Mouse (Mus musculus) megakaryocyte, embryonic 14.5 days (primary cell): ENCODE results near the gene Gm48552. TPM values are rescaled to one million over a fixed set of nuclear protein-coding genes. Genes with fewer than 3 reads are reported as not detected.

Source experiments
- H3K27me3 ChIP-seq: replicated peaks from 2 replicates; pipeline ENCODE3; 2012; ENCODE audit warnings: inconsistent platforms
- H3K36me3 ChIP-seq: replicated peaks from 2 replicates; pipeline ENCODE3; 2012; ENCODE audit warnings: low read length, inconsistent platforms, mixed read lengths
- H3K4me1 ChIP-seq: 2 replicates; pipeline ENCODE4 v1.6.1; 2012; ENCODE audit warnings: inconsistent platforms
- H3K4me3 ChIP-seq: replicated peaks from 2 replicates; pipeline ENCODE3; 2012; ENCODE audit warnings: moderate library complexity, mild to moderate bottlenecking, inconsistent platforms
- H3K9me3 ChIP-seq: 2 replicates; pipeline ENCODE4 v1.6.1; 2012; ENCODE audit warnings: inconsistent platforms
- FLI1 ChIP-seq: IDR thresholded peaks from 2 replicates; pipeline ENCODE4 v1.6.1; 2012; ENCODE audit warnings: low read length, inconsistent platforms, mixed read lengths
- GATA1 ChIP-seq: IDR thresholded peaks from 3 replicates; pipeline ENCODE4 v1.6.1; 2012; ENCODE audit warnings: mixed read lengths, low read length, inconsistent platforms, borderline replicate concordance
- polyA plus RNA-seq: library from polyadenylated mRNA; stranded (reverse); fragments of >175 nt; gene quantifications from 2 replicates; pipeline ENCODE4 v1.2.3, GENCODE M21; 2012; ENCODE audit warnings: low replicate concordance; ENCODE audit not compliant: insufficient read depth

Gm48552 gene
- polyA plus RNA-seq, 1 experiment: 8.4 TPM

DNA sequence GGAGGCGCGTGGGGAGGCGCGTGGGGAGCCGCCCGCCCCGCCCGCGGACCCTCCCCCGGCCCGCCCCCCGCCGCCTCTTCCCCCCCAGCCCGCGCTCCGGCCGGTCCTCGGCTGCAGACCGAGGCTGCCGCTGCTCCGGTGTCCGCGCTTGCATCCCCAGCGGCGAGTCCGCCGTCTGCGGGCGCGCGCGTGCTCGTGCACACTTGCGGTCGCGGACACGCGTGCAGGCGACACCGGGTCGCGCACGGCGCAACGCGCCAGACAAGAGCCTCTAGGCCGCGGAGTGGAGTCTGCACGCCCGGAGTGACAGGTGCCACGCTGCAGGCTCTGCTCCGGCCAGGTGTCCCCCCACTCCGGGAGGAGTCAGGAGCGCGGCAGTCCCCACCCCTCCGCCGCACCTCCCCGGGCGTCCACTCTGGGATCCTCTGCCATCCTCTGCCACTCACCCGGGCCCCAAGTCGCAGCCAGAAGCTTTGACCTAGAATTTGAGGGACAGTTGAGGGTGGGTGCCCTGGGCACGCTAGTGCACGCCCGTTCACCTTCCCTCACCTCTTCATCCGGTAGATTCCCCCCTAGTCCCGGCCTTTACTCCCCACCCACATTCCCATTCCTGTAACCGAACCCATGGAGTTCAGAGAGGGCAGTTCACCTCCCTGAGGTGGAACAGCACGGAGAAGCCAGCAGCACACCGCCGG lies 42.2 kb downstream of the Gm48552 start:
- peaks cover 85% of the 10 kb centered on the region for H3K4me1 ChIP-seq
- no peak for TF ChIP-seq GATA1
- no peak for TF ChIP-seq FLI1
- no peaks in the 10 kb centered on the region for H3K36me3 ChIP-seq
- peak overlapping the region; percentile 94 for H3K4me3 ChIP-seq
- peaks cover 3% of the 10 kb centered on the region for H3K27me3 ChIP-seq
- H3K9me3 ChIP-seq: no peaks in the 10 kb centered on the region

DNA sequence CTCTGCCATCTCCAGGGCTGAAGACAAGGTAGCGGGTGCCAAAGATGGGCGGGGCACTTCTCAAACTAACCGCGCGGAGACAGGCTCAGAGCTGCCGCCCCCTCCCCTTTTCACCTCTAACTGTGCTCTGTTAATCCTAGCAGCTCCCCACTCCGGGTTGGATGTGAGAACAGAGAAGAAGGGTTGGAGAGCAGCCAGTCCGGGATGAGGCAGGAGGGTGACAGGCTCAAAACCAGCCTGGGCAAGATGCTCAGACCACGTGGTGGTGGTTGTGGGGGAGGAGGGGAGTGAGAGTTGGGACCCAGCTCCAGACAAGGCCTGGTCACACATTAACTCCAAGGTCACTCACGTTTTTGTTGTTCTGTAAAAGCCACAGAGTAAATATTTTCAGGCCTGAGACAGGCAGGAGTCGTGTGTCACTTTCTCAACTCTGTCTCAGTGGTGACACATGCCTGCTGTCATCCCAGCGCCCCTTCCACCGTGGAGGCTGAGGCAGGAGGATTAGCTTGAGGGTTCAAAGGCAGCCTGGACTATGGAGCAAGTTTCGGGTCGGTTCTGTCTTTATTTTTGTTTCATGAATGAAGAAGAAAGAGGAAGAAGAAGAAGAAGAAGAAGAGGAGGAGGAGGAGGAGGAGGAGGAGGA lies 42.8 kb downstream of the Gm48552 start:
- Histone ChIP-seq H3K36me3 (no peaks in the 10 kb centered on the region), H3K4me1 (peaks cover 79% of the 10 kb centered on the region), H3K4me3 (peak overlapping the region; percentile 94), H3K9me3 (no peaks in the 10 kb centered on the region), H3K27me3 (peaks cover 3% of the 10 kb centered on the region)
- no peak for TF ChIP-seq FLI1
- no peak for TF ChIP-seq GATA1

DNA sequence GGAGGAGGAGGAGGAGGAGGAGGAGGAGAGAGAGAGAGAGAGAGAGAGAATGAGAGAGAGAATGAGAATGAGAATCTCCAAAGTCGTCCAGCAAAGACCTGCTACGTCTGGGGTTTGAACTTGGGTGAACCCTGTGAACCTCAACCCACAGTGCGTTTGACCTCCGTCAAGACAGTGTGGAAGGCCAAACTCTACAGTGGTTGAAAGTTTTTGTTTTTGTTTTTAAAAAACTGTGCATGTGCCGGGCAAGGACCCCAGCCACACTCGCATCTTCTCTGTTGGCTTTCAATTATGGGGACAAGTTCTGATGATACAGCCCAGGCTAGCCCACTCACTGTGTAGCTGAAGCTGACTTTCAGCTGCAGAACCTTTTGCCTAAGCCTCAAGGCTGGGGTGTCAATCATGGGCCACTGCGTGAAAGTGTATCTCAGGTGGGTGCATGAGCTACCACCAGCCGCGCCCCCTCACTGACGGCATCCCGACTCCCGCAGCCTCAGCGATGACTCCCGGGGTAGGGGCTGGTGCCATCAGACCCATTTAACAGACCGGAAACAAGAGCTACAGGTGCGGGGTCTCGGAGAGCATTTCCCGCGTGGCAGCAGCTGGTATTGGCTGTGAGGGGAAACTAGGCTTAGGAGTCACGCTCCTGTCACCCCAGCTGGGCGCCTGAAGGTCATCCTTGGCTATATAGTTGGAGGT lies 43.5 kb downstream of the Gm48552 start:
- Histone ChIP-seq H3K4me1 (peaks cover 72% of the 10 kb centered on the region), H3K27me3 (peaks cover 2% of the 10 kb centered on the region)
- TF ChIP-seq FLI1: no peak
- no peak for TF ChIP-seq GATA1

DNA sequence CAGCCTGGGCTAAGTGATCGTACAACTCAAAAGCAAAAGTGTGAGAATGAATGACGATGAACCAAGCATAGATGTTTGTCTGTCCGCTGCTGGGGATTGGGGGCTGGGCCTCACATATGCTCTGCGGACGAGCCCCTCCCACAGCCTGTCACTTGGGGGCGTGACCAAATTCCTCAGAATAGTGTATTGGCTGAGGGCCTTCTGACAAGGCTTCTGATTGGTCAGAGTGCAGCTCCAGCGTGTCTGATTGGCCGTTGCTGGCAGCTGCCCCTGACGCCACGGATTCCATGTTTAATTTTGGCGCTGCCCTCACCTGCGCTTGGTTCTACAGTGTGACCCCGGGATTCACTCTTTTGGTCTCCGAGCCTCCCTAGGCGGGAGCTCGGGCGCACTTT lies 44.1 kb downstream of the Gm48552 start:
- Histone ChIP-seq H3K36me3 (no peaks in the 10 kb centered on the region), H3K4me1 (peaks cover 68% of the 10 kb centered on the region), H3K4me3 (peak overlapping the region; percentile 88), H3K9me3 (no peaks in the 10 kb centered on the region), H3K27me3 (no peaks in the 10 kb centered on the region)
- no peak for TF ChIP-seq FLI1
- TF ChIP-seq GATA1: no peak

More for the DNA sequence above, 43.5 kb downstream of the Gm48552 start:
- Histone ChIP-seq H3K9me3 (no peaks in the 10 kb centered on the region), H3K4me3 (peak overlapping the region; percentile 88), H3K36me3 (no peaks in the 10 kb centered on the region)

DNA sequence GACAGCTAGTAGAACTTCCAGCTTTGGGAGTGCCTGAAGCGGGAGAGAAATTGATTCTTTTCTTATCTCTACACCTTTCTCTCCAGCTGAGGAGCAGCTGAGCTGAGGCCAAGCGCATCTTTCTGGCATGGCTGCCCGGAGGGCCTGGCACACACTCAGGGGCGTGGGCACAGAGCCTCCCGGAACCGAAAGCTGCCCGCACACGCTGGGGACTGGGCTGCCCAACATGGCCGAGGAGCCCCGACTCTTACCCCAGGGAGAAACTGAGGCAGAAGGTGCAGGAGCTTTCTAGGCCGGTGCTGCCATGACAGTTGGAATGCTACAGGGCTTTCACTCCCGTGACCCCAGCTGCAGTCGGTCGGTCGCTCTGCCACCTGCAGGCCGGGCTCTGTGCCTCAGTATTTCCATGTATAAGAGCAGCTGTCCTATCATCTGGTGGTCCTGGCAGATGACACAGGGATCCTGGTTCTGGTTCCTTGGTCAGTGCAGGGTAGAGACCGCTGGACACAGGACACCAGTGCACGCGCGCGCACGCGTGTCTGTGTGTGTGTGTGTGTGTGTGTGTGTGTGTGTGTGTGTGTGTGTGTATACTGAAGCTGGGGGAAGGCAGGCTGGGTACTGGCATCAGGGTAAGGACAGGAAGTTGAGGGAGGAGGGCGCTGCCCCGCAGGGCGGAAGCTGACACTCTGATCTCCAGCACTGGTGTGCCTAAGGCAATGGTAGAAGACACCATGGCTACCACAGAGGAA lies 44.9 kb downstream of the Gm48552 start:
- Histone ChIP-seq H3K36me3 (no peaks in the 10 kb centered on the region), H3K9me3 (no peaks in the 10 kb centered on the region), H3K4me3 (peak overlapping the region; percentile 59), H3K27me3 (no peaks in the 10 kb centered on the region), H3K4me1 (peaks cover 59% of the 10 kb centered on the region)
- TF ChIP-seq FLI1: no peak
- TF ChIP-seq GATA1: no peak

DNA sequence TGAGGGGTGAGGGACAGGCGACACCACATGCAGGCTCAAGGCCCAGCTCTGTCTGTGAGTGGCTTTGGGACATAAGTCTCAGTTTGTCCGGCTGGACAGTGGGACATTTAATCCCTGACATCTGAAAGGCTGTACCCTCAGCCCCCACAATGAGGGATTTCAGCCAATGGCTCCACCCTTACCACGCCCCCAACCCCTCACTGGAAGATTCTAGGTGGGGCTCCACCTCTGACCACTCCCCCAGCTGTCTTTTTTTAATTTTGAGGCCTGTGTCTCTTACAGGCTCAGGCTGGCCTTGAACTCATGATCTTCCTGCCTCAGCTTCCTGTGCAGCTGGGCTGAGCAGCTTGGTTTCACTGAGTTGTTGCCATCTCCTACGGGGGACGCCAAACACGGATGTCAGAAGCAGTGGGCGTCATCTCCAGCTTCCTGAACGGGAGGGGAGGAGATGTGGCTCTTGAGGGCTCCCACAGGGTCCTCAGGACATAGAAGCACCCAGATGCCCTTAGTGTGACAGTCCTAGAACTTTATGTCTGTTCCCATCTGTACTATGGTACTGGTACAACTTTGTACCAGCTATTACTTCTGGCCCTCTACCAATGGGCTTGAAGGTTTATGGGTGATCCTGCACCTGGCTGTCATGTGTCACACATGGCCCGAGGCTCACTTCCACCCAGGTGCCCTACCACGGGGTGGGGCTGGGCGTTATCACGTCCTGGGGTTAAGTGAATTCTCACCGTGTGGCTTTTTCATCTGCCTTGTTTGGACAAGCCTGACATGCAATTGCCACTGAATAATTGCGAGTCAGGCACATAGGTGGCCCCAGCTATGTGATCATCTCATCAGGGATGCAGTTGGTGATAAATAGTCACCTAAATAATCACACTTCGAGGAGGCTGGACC lies 45.8 kb downstream of the Gm48552 start:
- peaks cover 50% of the 10 kb centered on the region for H3K4me1 ChIP-seq
- no peaks in the 10 kb centered on the region for H3K27me3 ChIP-seq
- H3K9me3 ChIP-seq: no peaks in the 10 kb centered on the region
- TF ChIP-seq GATA1: no peak
- no peak for TF ChIP-seq FLI1
- H3K4me3 ChIP-seq: peak overlapping the region; percentile 57
- H3K36me3 ChIP-seq: no peaks in the 10 kb centered on the region

DNA sequence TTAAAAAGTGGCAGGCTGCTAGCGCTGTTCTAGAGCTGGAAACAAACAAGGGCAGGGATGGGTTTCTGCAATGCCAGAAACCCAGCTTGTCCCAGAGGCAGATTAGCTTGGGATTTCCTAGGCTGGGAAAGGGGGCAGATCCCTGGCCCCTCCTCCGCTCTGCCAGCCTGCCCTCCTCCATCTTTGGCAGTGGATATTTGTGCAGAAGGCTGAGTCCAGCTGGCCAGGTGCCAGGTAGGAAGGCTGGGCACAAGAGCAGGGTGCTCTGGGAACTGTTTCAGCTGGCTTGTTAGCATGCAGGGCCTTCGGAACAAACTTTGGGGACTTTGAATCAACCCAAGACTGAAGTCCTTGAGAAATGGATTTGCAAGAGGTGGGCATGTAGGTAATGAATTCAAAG lies 46.6 kb downstream of the Gm48552 start:
- Histone ChIP-seq H3K4me1 (peaks cover 47% of the 10 kb centered on the region), H3K9me3 (no peaks in the 10 kb centered on the region), H3K27me3 (peaks cover 3% of the 10 kb centered on the region), H3K4me3 (no peak overlapping the region), H3K36me3 (no peaks in the 10 kb centered on the region)
- TF ChIP-seq GATA1 (no peak), FLI1 (no peak)

Other genes starting within 250 kb of the Gm48552 start
- 95.2 and 184 TPM in 2 replicates for gene Pias4, start 221.1 kb upstream of the Gm48552 start, polyA plus RNA-seq
- gene Eef2, start 212.4 kb upstream of the Gm48552 start, polyA plus RNA-seq: 439 and 1,295 TPM in 2 replicates
- 168 TPM in 2 replicates for gene Dapk3, start 206.0 kb upstream of the Gm48552 start, polyA plus RNA-seq
- gene 4930442H23Rik, start 205.2 kb upstream of the Gm48552 start, polyA plus RNA-seq: not detected in 2 replicates
- not detected in 2 replicates for gene Nmrk2, start 187.0 kb upstream of the Gm48552 start, polyA plus RNA-seq
- gene Atcay, start 158.2 kb upstream of the Gm48552 start, polyA plus RNA-seq: not detected in 2 replicates
- gene Zfr2, start 155.8 kb upstream of the Gm48552 start, polyA plus RNA-seq: 1.4 TPM in 1 of 2 replicates, not detected in the other
- gene Matk, start 136.1 kb upstream of the Gm48552 start, polyA plus RNA-seq: 6.2 and 21.4 TPM in 2 replicates
- gene Mrpl54, start 122.1 kb upstream of the Gm48552 start, polyA plus RNA-seq: 458 and 769 TPM in 2 replicates
- gene Apba3, start 122.0 kb upstream of the Gm48552 start, polyA plus RNA-seq: 93.1 and 154 TPM in 2 replicates
- gene Tjp3, start 97.4 kb upstream of the Gm48552 start, polyA plus RNA-seq: 4.6 and 5.5 TPM in 2 replicates
- 124 and 136 TPM in 2 replicates for gene Pip5k1c, start 96.0 kb upstream of the Gm48552 start, polyA plus RNA-seq
- gene Cactin, start 67.9 kb upstream of the Gm48552 start, polyA plus RNA-seq: 76.5 and 78.5 TPM in 2 replicates
- gene Tbxa2r, start 60.3 kb upstream of the Gm48552 start, polyA plus RNA-seq: 87.5 and 153 TPM in 2 replicates
- 2.9 and 11.0 TPM in 2 replicates for gene Gipc3, start 45.7 kb upstream of the Gm48552 start, polyA plus RNA-seq
- 302 and 601 TPM in 2 replicates for gene Hmg20b, start 38.5 kb upstream of the Gm48552 start, polyA plus RNA-seq
- 20.2 and 44.1 TPM in 2 replicates for gene Mfsd12, start 31.5 kb upstream of the Gm48552 start, polyA plus RNA-seq
- gene 4930404N11Rik, start 23.2 kb upstream of the Gm48552 start, polyA plus RNA-seq: 30.6 and 109 TPM in 2 replicates
- gene Fzr1, start 10.5 kb upstream of the Gm48552 start, polyA plus RNA-seq: 71.2 and 72.9 TPM in 2 replicates
- 80.4 and 114 TPM in 2 replicates for gene Dohh, start 4.6 kb upstream of the Gm48552 start, polyA plus RNA-seq
- gene Gm48551, start 4.5 kb upstream of the Gm48552 start, polyA plus RNA-seq: 0.89 TPM in 1 of 2 replicates, not detected in the other
- 4.4 TPM in 1 of 2 replicates, not detected in the other for gene Smim24, start 4.0 kb downstream of the Gm48552 start, polyA plus RNA-seq
- gene Nfic, start 66.6 kb downstream of the Gm48552 start, polyA plus RNA-seq: 184 and 257 TPM in 2 replicates
- gene Celf5, start 93.7 kb downstream of the Gm48552 start, polyA plus RNA-seq: 1.3 and 3.3 TPM in 2 replicates
- gene Ncln, start 107.4 kb downstream of the Gm48552 start, polyA plus RNA-seq: 145 and 508 TPM in 2 replicates
- 7.4 and 9.1 TPM in 2 replicates for gene S1pr4, start 111.1 kb downstream of the Gm48552 start, polyA plus RNA-seq
- gene Gna15, start 135.2 kb downstream of the Gm48552 start, polyA plus RNA-seq: 31.7 and 48.4 TPM in 2 replicates
- gene Gna11, start 156.2 kb downstream of the Gm48552 start, polyA plus RNA-seq: 7.3 and 10.2 TPM in 2 replicates
- gene Aes, start 170.5 kb downstream of the Gm48552 start, polyA plus RNA-seq: 2,412 and 5,687 TPM in 2 replicates
- gene Tle2, start 185.6 kb downstream of the Gm48552 start, polyA plus RNA-seq: 18.9 and 34.3 TPM in 2 replicates
- 69.5 and 166 TPM in 2 replicates for gene Tle6, start 212.1 kb downstream of the Gm48552 start, polyA plus RNA-seq
- not detected in 2 replicates for gene BC025920, start 217.3 kb downstream of the Gm48552 start, polyA plus RNA-seq
- 121 and 174 TPM in 2 replicates for gene Sirt6, start 238.8 kb downstream of the Gm48552 start, polyA plus RNA-seq
- gene Ankrd24, start 239.5 kb downstream of the Gm48552 start, polyA plus RNA-seq: 13.7 and 17.3 TPM in 2 replicates